Mouse (Mus musculus) small intestine, adult 2 months (tissue): ENCODE measurements around the gene Cfap299. TPM values are rescaled to one million over a fixed set of nuclear protein-coding genes. Genes with fewer than 3 reads are reported as not detected.

ENCODE experiments used
- H3K27ac ChIP-seq: fragments of 200-500 bp; 2 replicates; pipeline ENCODE4 v1.5.1; 2012; ENCODE audit warnings: low read depth, low read length, control low read depth, inconsistent platforms; ENCODE audit not compliant: insufficient read depth
- H3K27me3 ChIP-seq: fragments of 200-500 bp; 2 replicates; pipeline ENCODE4 v1.6.1; 2012; ENCODE audit warnings: mild to moderate bottlenecking, moderate library complexity, low read length, inconsistent platforms; ENCODE audit not compliant: control insufficient read depth, insufficient read depth
- H3K36me3 ChIP-seq: fragments of 200-500 bp; 2 replicates; pipeline ENCODE4 v1.6.1; 2012; ENCODE audit warnings: mild to moderate bottlenecking, low read length, control low read depth, inconsistent platforms; ENCODE audit not compliant: control insufficient read depth, insufficient read depth
- H3K4me1 ChIP-seq: fragments of 200-500 bp; 2 replicates; pipeline ENCODE4 v1.6.1; 2012; ENCODE audit warnings: low read length, inconsistent platforms, mixed read lengths; ENCODE audit not compliant: control insufficient read depth, insufficient read depth, insufficient read length
- H3K4me3 ChIP-seq: fragments of 200-500 bp; 2 replicates; pipeline ENCODE4 v1.5.1; 2012; ENCODE audit warnings: low read depth, mild to moderate bottlenecking, control low read depth, inconsistent platforms, low read length, moderate library complexity
- CTCF ChIP-seq: fragments of 200-500 bp; IDR thresholded peaks from 2 replicates; pipeline ENCODE4 v1.5.1; 2012; ENCODE audit warnings: low read depth, mild to moderate bottlenecking, control low read depth, inconsistent platforms, low read length, moderate library complexity, mixed read lengths; ENCODE audit not compliant: insufficient replicate concordance, insufficient read length; ENCODE audit errors: extremely low read depth
- POLR2A ChIP-seq: fragments of 200-500 bp; IDR thresholded peaks from 2 replicates; pipeline ENCODE4 v1.6.1; 2012; ENCODE audit warnings: low read depth, mild to moderate bottlenecking, control low read depth, inconsistent platforms, low read length, moderate library complexity
- WGBS: fragments of 180-500 bp; shearing (Covaris S2); methylation state at CpG from one replicate; pipeline ENCODE4 v1.1.7; 2018; 5-methylcytosine and 5-hydroxymethylcytosine counted together
- polyA plus RNA-seq: library from polyadenylated mRNA; depleted of rRNA; stranded (reverse); fragments of >200 nt; gene quantifications from 2 replicates; pipeline ENCODE4 v1.2.3, GENCODE M21; 2012

Gene Cfap299
- polyA plus RNA-seq, 1 experiment, result not detected

DNA sequence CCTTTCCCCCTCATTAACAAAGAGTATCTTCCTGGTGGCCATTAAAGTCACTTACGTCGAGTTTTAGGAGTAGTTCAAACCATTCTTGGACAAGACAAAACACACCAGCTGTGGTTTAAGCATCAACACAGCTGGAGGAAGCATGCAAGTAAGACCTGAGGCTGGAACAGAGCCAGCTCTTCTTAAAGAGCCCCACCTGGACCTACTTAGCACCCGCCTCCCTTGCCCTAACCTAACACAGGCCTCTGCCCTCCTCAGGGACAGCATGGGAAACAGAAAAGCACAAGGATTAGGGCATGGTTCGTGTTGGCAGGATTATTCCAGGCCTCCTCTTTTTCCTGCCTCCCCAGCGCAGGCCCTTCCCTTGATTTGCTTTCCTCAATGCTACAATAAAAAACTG is 374.9 kb downstream of the Cfap299 start:
- WGBS, result 67% methylated on average over 5 of the region's 5 CpGs

DNA sequence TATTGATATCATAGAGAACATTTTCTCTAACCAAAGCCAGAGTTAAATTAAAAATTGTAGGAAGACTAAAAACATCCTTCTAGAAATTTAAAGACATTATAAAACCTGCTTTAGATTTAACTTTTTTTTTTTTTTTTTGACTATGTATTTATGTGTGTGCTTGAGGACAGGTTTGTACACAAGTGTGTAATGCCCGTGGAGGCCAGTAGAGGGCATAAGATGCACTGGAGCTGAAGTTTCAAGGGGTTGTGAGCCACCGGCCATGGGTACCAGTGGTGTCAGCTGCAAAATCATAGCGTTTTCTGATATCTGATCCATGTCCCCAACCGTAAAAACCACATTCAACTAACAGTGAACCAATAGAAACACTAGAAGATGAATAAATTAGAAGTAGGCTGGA is 377.5 kb downstream of the Cfap299 start:
- Histone ChIP-seq H3K27ac (no peak overlapping the region), H3K4me1 (no peaks in the 10 kb centered on the region), H3K36me3 (no peaks in the 10 kb centered on the region), H3K27me3 (no peaks in the 10 kb centered on the region), H3K4me3 (no peak overlapping the region)
- 83% methylated on average over 4 of the region's 4 CpGs for WGBS
- TF ChIP-seq POLR2A (no peak), CTCF (peak; percentile 37; the same call in 1 of the 2 replicates)

More for the DNA sequence above, 374.9 kb downstream of the Cfap299 start:
- no peaks in the 10 kb centered on the region for H3K27me3 ChIP-seq
- TF ChIP-seq POLR2A, result no peak
- TF ChIP-seq CTCF, result no peak
- no peaks in the 10 kb centered on the region for H3K4me1 ChIP-seq
- H3K36me3 ChIP-seq, result no peaks in the 10 kb centered on the region
- no peak overlapping the region for H3K4me3 ChIP-seq
- no peak overlapping the region for H3K27ac ChIP-seq

DNA sequence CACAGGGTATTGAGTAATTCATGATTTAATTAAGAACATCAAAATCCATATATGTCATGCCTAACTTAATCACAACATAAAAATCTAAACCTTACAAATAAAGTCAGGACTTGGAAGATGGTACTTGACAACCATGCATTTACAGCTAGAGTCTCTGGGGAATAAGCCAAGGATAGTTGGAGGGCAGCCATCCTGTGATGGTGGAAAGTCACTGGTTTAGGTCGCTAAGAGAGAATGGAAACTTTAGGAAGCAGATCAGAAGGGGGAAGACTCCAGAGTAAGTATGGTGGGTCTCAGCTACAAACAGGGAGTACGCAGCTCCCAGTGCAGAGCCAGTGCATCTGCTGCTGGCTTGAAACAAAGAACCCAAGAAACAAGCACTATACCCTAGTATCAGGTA is 386.3 kb downstream of the Cfap299 start:
- H3K27me3 ChIP-seq, result no peaks in the 10 kb centered on the region
- no peaks in the 10 kb centered on the region for H3K36me3 ChIP-seq
- peaks cover 8% of the 10 kb centered on the region; the same call in 1 of the 2 replicates for H3K4me1 ChIP-seq
- WGBS, result 84% methylated on average over 2 of the region's 2 CpGs
- H3K4me3 ChIP-seq, result no peak overlapping the region
- H3K27ac ChIP-seq, result no peak overlapping the region
- no peak for TF ChIP-seq CTCF
- TF ChIP-seq POLR2A, result no peak

DNA sequence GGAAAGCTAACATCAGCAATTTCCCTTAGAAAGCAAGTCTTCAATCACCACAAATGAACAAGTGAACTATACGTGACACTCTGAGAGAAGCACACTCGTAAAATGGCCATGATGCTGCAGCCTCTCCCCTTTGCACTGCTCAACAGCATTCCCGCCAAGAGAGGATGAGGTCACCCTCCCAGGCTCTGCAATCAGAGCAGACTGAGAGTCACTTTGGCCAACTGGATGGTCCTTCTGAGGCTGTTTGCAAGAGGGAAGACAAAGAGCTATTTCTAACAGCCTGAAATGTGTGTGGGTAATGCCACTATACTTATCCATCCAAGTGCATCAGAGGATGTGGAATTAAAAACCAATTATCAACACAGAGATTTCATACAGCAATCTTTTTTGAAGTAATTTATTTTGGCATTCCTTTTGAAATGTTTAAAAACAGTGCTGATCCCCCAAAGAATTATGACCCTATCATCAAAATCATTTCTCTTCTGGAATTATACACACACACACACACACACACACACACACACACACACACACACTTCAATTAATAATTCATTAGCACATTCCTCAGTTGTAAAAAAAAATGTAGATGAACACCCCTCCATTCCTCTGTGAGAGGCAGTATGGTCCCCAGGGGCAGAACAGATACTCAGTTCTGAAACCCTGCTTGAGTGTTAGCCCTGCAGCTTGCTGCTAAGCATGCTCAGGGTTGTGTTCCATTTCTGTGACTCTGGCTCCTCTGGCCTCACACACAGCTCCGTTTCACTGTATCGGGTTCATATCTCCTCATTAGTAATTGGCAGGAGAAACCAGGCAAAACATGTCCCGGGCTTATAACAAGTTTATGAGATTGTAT is 403.3 kb downstream of the Cfap299 start:
- WGBS, result 45% methylated on average over 6 of the region's 6 CpGs
- TF ChIP-seq CTCF, result no peak
- no peak for TF ChIP-seq POLR2A

DNA sequence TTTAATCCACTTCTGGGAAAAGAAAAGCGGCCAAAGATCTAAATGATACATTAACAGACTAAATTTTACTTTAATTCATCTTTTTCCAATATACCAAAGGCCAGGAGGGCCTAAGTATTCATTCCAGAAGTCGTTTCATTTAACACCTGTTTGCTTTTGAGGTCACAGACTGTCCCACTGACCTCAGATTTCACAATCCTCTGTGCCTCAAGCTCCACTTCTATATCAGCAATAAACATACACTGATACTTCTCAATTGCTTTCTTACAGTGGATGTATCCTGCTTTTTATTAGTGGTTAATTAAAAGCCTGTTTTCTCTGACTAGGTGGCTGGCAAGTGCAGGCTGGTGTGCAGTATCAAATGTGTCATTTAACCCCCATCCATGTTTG is 403.9 kb downstream of the Cfap299 start:
- no peak overlapping the region for H3K27ac ChIP-seq
- TF ChIP-seq CTCF (no peak), POLR2A (no peak)
- peaks cover 3% of the 10 kb centered on the region; the same call in 1 of the 2 replicates for H3K4me1 ChIP-seq
- no peaks in the 10 kb centered on the region for H3K27me3 ChIP-seq
- H3K36me3 ChIP-seq, result no peaks in the 10 kb centered on the region
- H3K4me3 ChIP-seq, result no peak overlapping the region
- WGBS, result 28% methylated on average over 2 of the region's 2 CpGs

More for the DNA sequence above, 403.3 kb downstream of the Cfap299 start:
- Histone ChIP-seq H3K27ac (no peak overlapping the region), H3K4me3 (no peak overlapping the region), H3K36me3 (no peaks in the 10 kb centered on the region), H3K27me3 (no peaks in the 10 kb centered on the region), H3K4me1 (peaks cover 3% of the 10 kb centered on the region; the same call in 1 of the 2 replicates)

DNA sequence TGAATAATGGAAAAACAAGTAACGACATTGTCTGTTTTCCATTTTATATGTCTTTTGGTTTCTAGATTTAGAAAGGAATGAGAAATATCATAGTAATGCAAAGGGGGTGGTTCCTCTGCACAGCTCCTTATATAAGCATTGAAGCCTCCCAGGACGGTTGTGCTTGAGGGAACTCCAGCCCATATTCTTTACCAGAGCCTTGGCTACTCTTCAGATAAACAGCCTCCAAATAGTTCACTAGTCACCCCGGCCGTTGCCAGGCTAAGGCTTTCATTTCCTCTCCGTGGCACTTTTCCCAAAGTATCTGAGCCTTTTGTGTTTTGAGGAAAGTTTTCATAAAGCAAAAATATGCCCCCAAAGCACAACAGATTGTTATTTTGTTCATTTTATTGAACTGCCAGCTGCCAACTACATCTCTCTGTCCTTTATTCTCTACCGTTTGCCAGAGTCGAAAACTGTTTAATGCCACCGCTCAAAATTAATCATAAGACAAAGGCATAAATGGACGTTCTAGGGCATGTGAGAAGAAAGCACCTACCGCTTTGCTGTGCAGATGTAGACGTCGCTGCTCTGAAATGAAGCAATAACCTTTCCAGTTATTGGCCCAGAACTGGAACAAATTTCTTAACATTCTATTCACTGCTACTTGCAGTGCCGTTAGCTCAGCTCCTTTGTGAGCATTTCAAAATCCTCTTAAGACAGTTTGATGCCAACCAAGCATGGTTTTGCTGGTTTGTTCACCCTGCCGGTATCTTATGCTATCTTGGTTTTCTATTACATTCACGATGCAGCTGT is 433.0 kb downstream of the Cfap299 start:
- H3K27me3 ChIP-seq, result no peaks in the 10 kb centered on the region
- no peak overlapping the region for H3K4me3 ChIP-seq
- H3K27ac ChIP-seq, result no peak overlapping the region
- TF ChIP-seq POLR2A (no peak), CTCF (no peak)
- 79% methylated on average over 15 of the region's 15 CpGs for WGBS
- H3K36me3 ChIP-seq, result no peaks in the 10 kb centered on the region
- H3K4me1 ChIP-seq, result no peaks in the 10 kb centered on the region

DNA sequence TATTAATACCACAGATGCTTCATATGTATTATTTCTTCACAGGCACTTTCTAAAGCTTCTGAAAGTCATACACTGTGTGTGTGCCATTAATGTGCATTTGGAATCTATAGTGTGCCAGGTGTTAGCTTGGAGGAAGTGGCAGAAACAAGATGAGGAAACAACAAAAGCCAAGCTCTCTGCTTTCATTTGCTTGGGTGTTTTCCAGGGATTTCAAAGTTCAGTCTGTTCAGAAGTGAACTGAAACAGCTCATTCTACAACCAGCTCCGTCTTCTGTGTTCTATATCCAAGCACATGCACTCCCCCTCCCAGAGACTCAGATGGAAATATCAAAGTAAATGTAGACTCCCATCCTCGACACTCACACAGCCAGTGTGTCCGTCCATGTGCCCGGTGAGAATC is 449.5 kb downstream of the Cfap299 start:
- H3K4me1 ChIP-seq, result peaks cover 2% of the 10 kb centered on the region; the same call in 1 of the 2 replicates
- 39% methylated on average over 4 of the region's 4 CpGs for WGBS
- no peak overlapping the region for H3K27ac ChIP-seq
- H3K4me3 ChIP-seq, result no peak overlapping the region
- no peaks in the 10 kb centered on the region for H3K36me3 ChIP-seq
- TF ChIP-seq CTCF (no peak), POLR2A (no peak)
- no peaks in the 10 kb centered on the region for H3K27me3 ChIP-seq
